Mouse (Mus musculus) lung, adult 2 months (tissue): ENCODE data around the gene Lysmd1.

Source experiments
- CTCF ChIP-seq: fragments of 200-500 bp; IDR thresholded peaks from 2 replicates; pipeline ENCODE4 v1.5.1; 2011; ENCODE audit warnings: mild to moderate bottlenecking, low read length, control low read depth; ENCODE audit not compliant: insufficient read depth
- POLR2A ChIP-seq: fragments of 200-500 bp; IDR thresholded peaks from 2 replicates; pipeline ENCODE4 v1.6.1; 2011; ENCODE audit warnings: low read depth, mild to moderate bottlenecking, control low read depth, low read length, borderline replicate concordance; ENCODE audit errors: extremely low read depth

GRCm38 (mm10) chr3:95141474-95141873, 7.6 kb downstream of the Lysmd1 start:
- TF ChIP-seq CTCF, result no peak
- no peak for TF ChIP-seq POLR2A
